Mouse (Mus musculus) CH12.LX (cell line): Measurements from ENCODE around the gene Robo2. TPM values are rescaled to one million over a fixed set of nuclear protein-coding genes. Genes with fewer than 3 reads are reported as not detected.

Experiments used
- DNase-seq: peaks from one replicate; pipeline ENCODE4 v3.0.0-alpha.2; 2013; ENCODE audit errors: extremely low read depth
- H3K27ac ChIP-seq: 2 replicates; pipeline ENCODE4 v1.5.1; 2012; ENCODE audit warnings: low read depth, mild to moderate bottlenecking, control low read depth, moderate library complexity; ENCODE audit not compliant: insufficient read depth
- H3K27me3 ChIP-seq: replicated peaks from 2 replicates; pipeline ENCODE3; 2012; ENCODE audit warnings: inconsistent platforms
- H3K36me3 ChIP-seq, 2 experiments: replicated peaks in 1 of 2; 2 replicates each; pipeline versions ENCODE3 to v1.6.1; 2012; ENCODE audit warnings: inconsistent platforms in 1 of 2, low read length in 1 of 2, mild to moderate bottlenecking in 1 of 2, mixed read lengths in 1 of 2, moderate library complexity in 1 of 2; ENCODE audit not compliant: control insufficient read depth in 1 of 2, insufficient read depth in 1 of 2
- H3K4me1 ChIP-seq, 2 experiments: 2 replicates each; pipeline ENCODE4 v1.6.1; 2012; ENCODE audit warnings: inconsistent platforms in 1 of 2, moderate library complexity in 1 of 2; ENCODE audit not compliant: insufficient read depth in 2 of 2, control insufficient read depth in 1 of 2
- H3K4me2 ChIP-seq: 2 replicates; pipeline ENCODE4 v1.6.1; 2012; ENCODE audit warnings: low read depth, mild to moderate bottlenecking, control low read depth; ENCODE audit not compliant: poor library complexity, insufficient read depth, severe bottlenecking
- H3K4me3 ChIP-seq, 3 experiments: fragments of 150-350 bp in 1 of 3; sonication (generic) in 1 of 3; replicated peaks in 1 of 3; 2 replicates each; pipeline versions ENCODE3 to v1.5.1; 2011 to 2012; ENCODE audit warnings: low read depth in 2 of 3, low read length in 2 of 3, mild to moderate bottlenecking in 2 of 3, moderate library complexity in 2 of 3, control low read depth in 1 of 3, improper control_type of control experiment in 1 of 3, inconsistent platforms in 1 of 3, mixed read lengths in 1 of 3; ENCODE audit not compliant: poor library complexity in 1 of 3
- H3K79me2 ChIP-seq: replicated peaks from 2 replicates; pipeline ENCODE4 v1.6.1; 2012; ENCODE audit warnings: mild to moderate bottlenecking, moderate library complexity; ENCODE audit not compliant: control insufficient read depth, poor library complexity, insufficient read depth, severe bottlenecking; ENCODE audit errors: extremely low read depth
- H3K9ac ChIP-seq: 2 replicates; pipeline ENCODE4 v1.6.1; 2012; ENCODE audit warnings: low read depth, mild to moderate bottlenecking, control low read depth, moderate library complexity; ENCODE audit not compliant: insufficient read depth
- H3K9me3 ChIP-seq: replicated peaks from 2 replicates; pipeline ENCODE3; 2012; ENCODE audit warnings: low read length, inconsistent platforms, mixed read lengths
- BHLHE40 ChIP-seq: IDR thresholded peaks from 2 replicates; pipeline ENCODE4 v1.6.1; 2011; ENCODE audit warnings: mild to moderate bottlenecking, low read depth, low read length, improper control_type of control experiment
- CHD2 ChIP-seq: IDR thresholded peaks from 2 replicates; pipeline ENCODE4 v1.6.1; 2011; ENCODE audit warnings: low read length, improper control_type of control experiment
- CTCF ChIP-seq, 2 experiments: IDR thresholded peaks in 1 of 2; conservative IDR thresholded peaks in 1 of 2; 2 replicates each; pipeline ENCODE4 v1.5.1; 2011 to 2012; ENCODE audit warnings: low read depth in 2 of 2, low read length in 2 of 2, improper control_type of control experiment in 1 of 2, inconsistent platforms in 1 of 2, mild to moderate bottlenecking in 1 of 2, moderate library complexity in 1 of 2
- E2F4 ChIP-seq: IDR thresholded peaks from 2 replicates; pipeline ENCODE4 v1.6.1; 2011; ENCODE audit warnings: low read depth, low read length, improper control_type of control experiment; ENCODE audit not compliant: insufficient replicate concordance
- EP300 ChIP-seq: IDR thresholded peaks from 2 replicates; pipeline ENCODE4 v1.6.1; 2011; ENCODE audit warnings: low read length, improper control_type of control experiment
- ETS1 ChIP-seq: conservative IDR thresholded peaks from 2 replicates; pipeline ENCODE4 v1.6.1; 2012; ENCODE audit warnings: low read depth, mild to moderate bottlenecking, inconsistent platforms, low read length, improper control_type of control experiment, moderate library complexity
- HCFC1 ChIP-seq: IDR thresholded peaks from 2 replicates; pipeline ENCODE4 v1.6.1; 2012; ENCODE audit warnings: low read depth, mild to moderate bottlenecking, inconsistent platforms, low read length, improper control_type of control experiment
- IRF4 ChIP-seq: IDR thresholded peaks from 2 replicates; pipeline ENCODE4 v1.6.1; 2014; ENCODE audit warnings: low read depth, mild to moderate bottlenecking, inconsistent platforms, low read length, improper control_type of control experiment
- JUN ChIP-seq: IDR thresholded peaks from 2 replicates; pipeline ENCODE4 v1.6.1; 2011; ENCODE audit warnings: low read depth, mild to moderate bottlenecking, low read length, improper control_type of control experiment, moderate library complexity; ENCODE audit not compliant: insufficient read depth
- JUND ChIP-seq: conservative IDR thresholded peaks from 2 replicates; pipeline ENCODE4 v1.6.1; 2011; ENCODE audit warnings: low read depth, low read length, improper control_type of control experiment
- KAT2A ChIP-seq: IDR thresholded peaks from 2 replicates; pipeline ENCODE4 v1.6.1; 2012; ENCODE audit warnings: low read length, improper control_type of control experiment, inconsistent platforms; ENCODE audit not compliant: insufficient replicate concordance
- MAFK ChIP-seq: IDR thresholded peaks from 2 replicates; pipeline ENCODE4 v1.6.1; 2011; ENCODE audit warnings: low read length, improper control_type of control experiment; ENCODE audit not compliant: insufficient replicate concordance
- MAX ChIP-seq: IDR thresholded peaks from 2 replicates; pipeline ENCODE4 v1.6.1; 2011; ENCODE audit warnings: low read length, improper control_type of control experiment
- MAZ ChIP-seq: IDR thresholded peaks from 2 replicates; pipeline ENCODE4 v1.6.1; 2012; ENCODE audit warnings: low read depth, mild to moderate bottlenecking, inconsistent platforms, low read length, improper control_type of control experiment, moderate library complexity
- MEF2A ChIP-seq: IDR thresholded peaks from 2 replicates; pipeline ENCODE4 v1.6.1; 2014; ENCODE audit warnings: low read depth, mild to moderate bottlenecking, inconsistent platforms, low read length, improper control_type of control experiment, borderline replicate concordance
- MXI1 ChIP-seq: IDR thresholded peaks from 2 replicates; pipeline ENCODE4 v1.6.1; 2011; ENCODE audit warnings: mild to moderate bottlenecking, low read depth, low read length, improper control_type of control experiment
- MYC ChIP-seq: IDR thresholded peaks from 2 replicates; pipeline ENCODE4 v1.6.1; 2011; ENCODE audit warnings: low read depth, mild to moderate bottlenecking, improper control_type of control experiment, low read length
- NELFE ChIP-seq: IDR thresholded peaks from 2 replicates; pipeline ENCODE4 v1.6.1; 2011; ENCODE audit warnings: low read depth, low read length, improper control_type of control experiment
- NRF1 ChIP-seq: IDR thresholded peaks from 2 replicates; pipeline ENCODE4 v1.6.1; 2014; ENCODE audit warnings: low read depth, mild to moderate bottlenecking, inconsistent platforms, low read length, improper control_type of control experiment, moderate library complexity
- POLR2AphosphoS2 ChIP-seq: IDR thresholded peaks from 2 replicates; pipeline ENCODE4 v1.6.1; 2011; ENCODE audit warnings: low read depth, low read length, improper control_type of control experiment
- RAD21 ChIP-seq: IDR thresholded peaks from 2 replicates; pipeline ENCODE4 v1.6.1; 2011; ENCODE audit warnings: low read depth, mild to moderate bottlenecking, low read length, improper control_type of control experiment, moderate library complexity
- RCOR1 ChIP-seq: conservative IDR thresholded peaks from 2 replicates; pipeline ENCODE4 v1.6.1; 2012; ENCODE audit warnings: low read depth, mild to moderate bottlenecking, inconsistent platforms, low read length, improper control_type of control experiment
- SIN3A ChIP-seq: IDR thresholded peaks from 2 replicates; pipeline ENCODE4 v1.6.1; 2012; ENCODE audit warnings: low read length, improper control_type of control experiment, inconsistent platforms
- SMC3 ChIP-seq: IDR thresholded peaks from 2 replicates; pipeline ENCODE4 v1.6.1; 2011; ENCODE audit warnings: low read depth, low read length, improper control_type of control experiment
- TCF12 ChIP-seq: IDR thresholded peaks from 2 replicates; pipeline ENCODE4 v1.6.1; 2014; ENCODE audit warnings: low read depth, mild to moderate bottlenecking, inconsistent platforms, low read length, improper control_type of control experiment
- UBTF ChIP-seq: IDR thresholded peaks from 2 replicates; pipeline ENCODE4 v1.6.1; 2012; ENCODE audit warnings: low read depth, mild to moderate bottlenecking, inconsistent platforms, low read length, improper control_type of control experiment, moderate library complexity
- USF1 ChIP-seq: IDR thresholded peaks from 2 replicates; pipeline ENCODE4 v1.6.1; 2014; ENCODE audit warnings: low read depth, mild to moderate bottlenecking, inconsistent platforms, low read length, improper control_type of control experiment
- USF2 ChIP-seq: conservative IDR thresholded peaks from 2 replicates; pipeline ENCODE4 v1.6.1; 2011; ENCODE audit warnings: low read depth, low read length, improper control_type of control experiment
- ZC3H11A ChIP-seq: IDR thresholded peaks from 2 replicates; pipeline ENCODE4 v1.6.1; 2012; ENCODE audit warnings: low read depth, mild to moderate bottlenecking, inconsistent platforms, low read length, improper control_type of control experiment
- ZKSCAN1 ChIP-seq: IDR thresholded peaks from 2 replicates; pipeline ENCODE4 v1.6.1; 2012; ENCODE audit warnings: low read depth, inconsistent platforms, low read length, improper control_type of control experiment, borderline replicate concordance
- ZMIZ1 ChIP-seq: IDR thresholded peaks from 2 replicates; pipeline ENCODE4 v1.6.1; 2012; ENCODE audit warnings: low read depth, mild to moderate bottlenecking, inconsistent platforms, low read length, improper control_type of control experiment
- dilution Hi-C: fragments of 300-500 bp; cut with MboI; formaldehyde crosslinking; loops from 2 replicates; pipeline ENCODE4 v1.14.3; 2020; ENCODE audit warnings: low sequenced_read_pairs; ENCODE audit not compliant: extremely low pct_unique_long_range_greater_than_20kb, extremely low pct_ligation_motif_present
- in situ Hi-C: fragments of 300-500 bp; cut with MboI; formaldehyde crosslinking; loops from 3 replicates; pipeline ENCODE4 v1.14.3; 2019; ENCODE audit warnings: low sequenced_read_pairs, low pct_ligation_motif_present, low pct_unique_long_range_greater_than_20kb, mixed read lengths
- polyA plus RNA-seq: library from polyadenylated mRNA; unstranded; fragments of >175 nt; gene quantifications from 2 replicates; pipeline ENCODE4 v1.2.1, GENCODE M21; 2012; ENCODE audit warnings: low read depth; ENCODE audit not compliant: insufficient read length
- total RNA-seq, 2 experiments: library from RNA; depleted of rRNA; stranded (reverse); fragments of 300-350 nt in 1 of 2; fragments of >200 nt in 1 of 2; gene quantifications; 2 replicates each; pipeline ENCODE4 v1.2.3; 2012 to 2014

Robo2 gene
- total and polyA plus RNA-seq, 3 experiments: not detected

DNA sequence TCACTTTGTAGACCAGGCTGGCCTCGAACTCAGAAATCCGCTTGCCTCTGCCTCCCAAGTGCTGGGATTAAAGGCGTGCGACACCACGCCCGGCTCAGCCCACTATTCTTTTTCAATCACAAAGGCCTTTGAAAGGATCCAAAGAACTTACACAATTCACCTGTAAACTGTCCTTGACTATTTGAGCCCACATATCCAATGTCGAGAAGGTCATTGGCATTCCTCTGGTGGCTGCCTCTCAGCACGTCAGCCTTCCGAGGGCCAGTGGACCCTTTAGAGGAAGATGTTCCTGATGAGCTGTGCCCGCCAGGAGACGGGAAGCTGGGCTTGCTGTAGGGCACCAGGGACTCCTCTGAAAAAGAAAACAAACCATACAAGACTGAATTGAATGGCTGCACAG lies 514.8 kb downstream of the Robo2 start:
- Histone ChIP-seq H3K36me3 (no peaks in the 10 kb centered on the region), H3K27ac (no peak overlapping the region), H3K4me3 (no peak overlapping the region), H3K27me3 (no peaks in the 10 kb centered on the region), H3K4me1 (no peaks in the 10 kb centered on the region), H3K9me3 (peaks cover 35% of the 10 kb centered on the region), H3K79me2 (no peaks in the 10 kb centered on the region), H3K9ac (no peak overlapping the region), H3K4me2 (no peak overlapping the region)
- dilution Hi-C loops: no loop called here
- DNase-seq: no peak
- TF ChIP-seq TCF12: no peak
- no peak for TF ChIP-seq RAD21
- TF ChIP-seq KAT2A: no peak
- no peak for TF ChIP-seq POLR2AphosphoS2
- TF ChIP-seq USF1: no peak
- no peak for TF ChIP-seq SIN3A
- no peak for TF ChIP-seq MXI1
- no peak for TF ChIP-seq MEF2A
- TF ChIP-seq UBTF: no peak
- TF ChIP-seq MAX: no peak
- TF ChIP-seq RCOR1: no peak
- TF ChIP-seq IRF4: no peak
- no peak for TF ChIP-seq ZMIZ1
- TF ChIP-seq NELFE: no peak
- TF ChIP-seq ETS1: no peak
- no peak for TF ChIP-seq ZKSCAN1
- TF ChIP-seq EP300: no peak
- TF ChIP-seq CTCF (conservative IDR thresholded peaks at IDR 0.05 in 1 of 2, IDR thresholded peaks at IDR 0.05 in 1 of 2; ENCODE audit: low read depth in 2 of 2, low read length in 2 of 2): no peak
- no peak for TF ChIP-seq HCFC1
- in situ Hi-C loops: no loop called here

DNA sequence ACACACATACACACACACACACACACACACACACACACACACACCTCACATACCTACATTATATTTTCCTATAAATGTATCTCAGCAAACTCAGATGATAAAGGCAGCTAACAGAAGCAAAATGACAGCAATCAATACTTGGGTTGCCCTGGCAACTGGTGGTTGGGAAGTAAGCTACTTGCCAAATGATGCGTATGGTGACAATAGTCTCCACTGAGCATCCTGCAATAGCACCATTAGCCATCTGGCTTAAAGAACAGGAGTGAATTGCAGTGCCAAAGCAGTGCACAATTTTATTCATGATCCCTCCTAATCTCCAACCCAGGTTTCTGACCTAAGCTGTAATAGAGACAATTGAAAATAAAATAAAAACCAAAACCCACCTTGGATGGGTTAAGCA lies 529.7 kb downstream of the Robo2 start:
- no peaks in the 10 kb centered on the region for H3K27me3 ChIP-seq
- H3K4me3 ChIP-seq: no peak overlapping the region
- DNase-seq: no peak
- H3K4me1 ChIP-seq: no peaks in the 10 kb centered on the region
- H3K9me3 ChIP-seq: peaks cover 63% of the 10 kb centered on the region
- H3K4me2 ChIP-seq: no peak overlapping the region
- H3K79me2 ChIP-seq: no peaks in the 10 kb centered on the region
- H3K9ac ChIP-seq: no peak overlapping the region
- in situ Hi-C loops (no loop called here), dilution Hi-C loops (no loop called here)
- no peaks in the 10 kb centered on the region for H3K36me3 ChIP-seq
- no peak overlapping the region for H3K27ac ChIP-seq
- no peak for TF ChIP-seq IRF4
- no peak for TF ChIP-seq ZMIZ1
- TF ChIP-seq JUND: no peak
- TF ChIP-seq POLR2AphosphoS2: no peak
- no peak for TF ChIP-seq ZC3H11A
- no peak for TF ChIP-seq USF2
- no peak for TF ChIP-seq BHLHE40
- TF ChIP-seq NRF1: no peak
- no peak for TF ChIP-seq E2F4
- TF ChIP-seq MAFK: no peak
- no peak for TF ChIP-seq JUN
- no peak for TF ChIP-seq EP300
- no peak for TF ChIP-seq MAZ
- TF ChIP-seq CHD2: no peak
- TF ChIP-seq MYC: no peak
- TF ChIP-seq USF1: no peak
- TF ChIP-seq SMC3: no peak
